Mouse (Mus musculus) CH12.LX (cell line): ENCODE data around the gene S1pr3.

Source experiments
- CTCF ChIP-seq, 2 experiments: IDR thresholded peaks in 1 of 2; conservative IDR thresholded peaks in 1 of 2; 2 replicates each; pipeline ENCODE4 v1.5.1; 2011 to 2012; ENCODE audit warnings: low read depth in 2 of 2, low read length in 2 of 2, improper control_type of control experiment in 1 of 2, inconsistent platforms in 1 of 2, mild to moderate bottlenecking in 1 of 2, moderate library complexity in 1 of 2
- E2F4 ChIP-seq: IDR thresholded peaks from 2 replicates; pipeline ENCODE4 v1.6.1; 2011; ENCODE audit warnings: low read depth, low read length, improper control_type of control experiment; ENCODE audit not compliant: insufficient replicate concordance
- ELF1 ChIP-seq: IDR thresholded peaks from 2 replicates; pipeline ENCODE4 v1.6.1; 2014; ENCODE audit warnings: low read depth, mild to moderate bottlenecking, inconsistent platforms, low read length, improper control_type of control experiment
- EP300 ChIP-seq: IDR thresholded peaks from 2 replicates; pipeline ENCODE4 v1.6.1; 2011; ENCODE audit warnings: low read length, improper control_type of control experiment
- HCFC1 ChIP-seq: IDR thresholded peaks from 2 replicates; pipeline ENCODE4 v1.6.1; 2012; ENCODE audit warnings: low read depth, mild to moderate bottlenecking, inconsistent platforms, low read length, improper control_type of control experiment
- IRF4 ChIP-seq: IDR thresholded peaks from 2 replicates; pipeline ENCODE4 v1.6.1; 2014; ENCODE audit warnings: low read depth, mild to moderate bottlenecking, inconsistent platforms, low read length, improper control_type of control experiment
- JUND ChIP-seq: conservative IDR thresholded peaks from 2 replicates; pipeline ENCODE4 v1.6.1; 2011; ENCODE audit warnings: low read depth, low read length, improper control_type of control experiment
- MAFK ChIP-seq: IDR thresholded peaks from 2 replicates; pipeline ENCODE4 v1.6.1; 2011; ENCODE audit warnings: low read length, improper control_type of control experiment; ENCODE audit not compliant: insufficient replicate concordance
- MAX ChIP-seq: IDR thresholded peaks from 2 replicates; pipeline ENCODE4 v1.6.1; 2011; ENCODE audit warnings: low read length, improper control_type of control experiment
- POLR2A ChIP-seq: IDR thresholded peaks from 2 replicates; pipeline ENCODE4 v1.6.1; 2011; ENCODE audit warnings: low read depth, mild to moderate bottlenecking, improper control_type of control experiment, low read length
- TCF12 ChIP-seq: IDR thresholded peaks from 2 replicates; pipeline ENCODE4 v1.6.1; 2014; ENCODE audit warnings: low read depth, mild to moderate bottlenecking, inconsistent platforms, low read length, improper control_type of control experiment
- USF1 ChIP-seq: IDR thresholded peaks from 2 replicates; pipeline ENCODE4 v1.6.1; 2014; ENCODE audit warnings: low read depth, mild to moderate bottlenecking, inconsistent platforms, low read length, improper control_type of control experiment

GRCm38 (mm10) chr13:51418942-51419451 is 10.6 kb downstream of the S1pr3 start:
- TF ChIP-seq CTCF (conservative IDR thresholded peaks at IDR 0.05 in 1 of 2, IDR thresholded peaks at IDR 0.05 in 1 of 2; ENCODE audit: low read depth in 2 of 2, low read length in 2 of 2), result no peak
- no peak for TF ChIP-seq USF1
- TF ChIP-seq POLR2A, result no peak
- no peak for TF ChIP-seq E2F4
- no peak for TF ChIP-seq IRF4
- no peak for TF ChIP-seq JUND
- TF ChIP-seq MAFK, result no peak
- no peak for TF ChIP-seq TCF12
- no peak for TF ChIP-seq MAX
- no peak for TF ChIP-seq HCFC1
- TF ChIP-seq ELF1, result no peak
- no peak for TF ChIP-seq EP300
